Mouse (Mus musculus): ENCODE data around the gene Frat1.
"Not testable (repeated sequence)": the region's sequence is repeated elsewhere in the genome, so short reads cannot be mapped to it uniquely, and the experiment has no call there.

The Frat1 gene

GRCm38 (mm10) chr19:41844345-41844744 is 14.6 kb downstream of the Frat1 start:
- no peak for DNase-seq (ENCODE audit: low spot score)

GRCm38 (mm10) chr19:41846366-41847090 is 16.8 kb downstream of the Frat1 start:
- peak; percentile 46 for DNase-seq (ENCODE audit: low spot score)

- peak; percentile 50 for DNase-seq (ENCODE audit: low spot score)
Measured at GRCm38 (mm10) chr19:41847091-41847581, 17.4 kb downstream of the Frat1 start.

GRCm38 (mm10) chr19:41847614-41847991 is 17.8 kb downstream of the Frat1 start:
- DNase-seq (ENCODE audit: low spot score), result not testable (repeated sequence)

GRCm38 (mm10) chr19:41847992-41848851 is 18.5 kb downstream of the Frat1 start, which contains the start of gene Frat2:
TSS of gene Frat2 (minus strand) at chr19:41848132.
- DNase-seq (ENCODE audit: low spot score), result peak; percentile 93

GRCm38 (mm10) chr19:41850021-41850718 is 20.4 kb downstream of the Frat1 start:
- peak; percentile 55 for DNase-seq (ENCODE audit: low spot score)

GRCm38 (mm10) chr19:41850719-41851543 is 21.2 kb downstream of the Frat1 start:
- peak; percentile 89 for DNase-seq (ENCODE audit: low spot score)

GRCm38 (mm10) chr19:41852423-41852822 is 22.7 kb downstream of the Frat1 start:
- DNase-seq (ENCODE audit: low spot score), result no peak

- DNase-seq (ENCODE audit: low spot score), result no peak
Measured at GRCm38 (mm10) chr19:41857086-41857762, 27.5 kb downstream of the Frat1 start.

- no peak for DNase-seq (ENCODE audit: low spot score)
Measured at GRCm38 (mm10) chr19:41857816-41858310, 28.1 kb downstream of the Frat1 start.

- DNase-seq (ENCODE audit: low spot score), result no peak
Measured at GRCm38 (mm10) chr19:41866707-41867106, 36.9 kb downstream of the Frat1 start.

GRCm38 (mm10) chr19:41869296-41869695 is 39.5 kb downstream of the Frat1 start:
- no peak for DNase-seq (ENCODE audit: low spot score)

GRCm38 (mm10) chr19:41869946-41870345 is 40.2 kb downstream of the Frat1 start:
- peak; percentile 13 for DNase-seq (ENCODE audit: low spot score)

GRCm38 (mm10) chr19:41872285-41872684 is 42.5 kb downstream of the Frat1 start:
- no peak for DNase-seq (ENCODE audit: low spot score)

- DNase-seq (ENCODE audit: low spot score), result no peak
Measured at GRCm38 (mm10) chr19:41874356-41874755, 44.6 kb downstream of the Frat1 start.

- DNase-seq (ENCODE audit: low spot score), result no peak
Measured at GRCm38 (mm10) chr19:41881842-41882241, 52.1 kb downstream of the Frat1 start.

Measured in retina, embryonic 14.5 days (tissue).